Mouse (Mus musculus) gastrocnemius, adult 2 months (tissue): ENCODE measurements around the gene Fam24b. TPM values are rescaled to one million over a fixed set of nuclear protein-coding genes. Genes with fewer than 3 reads are reported as not detected.

Source experiments
- DNase-seq: peaks from one replicate; pipeline ENCODE4 v3.0.0; 2022
- H3K27ac ChIP-seq: fragments of 200-600 bp; 2 replicates; pipeline ENCODE4 v1.8.1; 2022; ENCODE audit warnings: mild to moderate bottlenecking
- H3K4me3 ChIP-seq: fragments of 200-600 bp; 2 replicates; pipeline ENCODE4 v1.8.1; 2022; ENCODE audit warnings: mild to moderate bottlenecking, moderate library complexity
- CTCF ChIP-seq: fragments of 200-600 bp; IDR thresholded peaks from 2 replicates; pipeline ENCODE4 v1.8.1; 2022; ENCODE audit warnings: antibody characterized with exemption, mild to moderate bottlenecking, moderate library complexity
- intact Hi-C: fragments of 180-260 bp; cut with DNase I; formaldehyde crosslinking; loops from one replicate; pipeline ENCODE4 v1.15.1; 2025
- long read RNA-seq, 2 experiments: library from polyadenylated mRNA; stranded (forward); transcript quantifications; one replicate each; pipeline ENCODE4 v2.0.0; 2021
- total RNA-seq, 2 experiments: library from RNA; stranded (reverse); gene quantifications; 2 replicates each; pipeline ENCODE4 v1.2.3; 2021

Gene Fam24b
- not detected for total RNA-seq
- long read RNA-seq, experiment 1: 0 reads
- long read RNA-seq, experiment 2: 0 reads

- TF ChIP-seq CTCF: no peak
- H3K4me3 ChIP-seq: no peak within 1 kb of the TSS
- intact Hi-C loops: no loop called here
- no peak within 1 kb of the TSS for H3K27ac ChIP-seq
- no peak for DNase-seq
Measured at GRCm38 (mm10) chr7:131329416-131329815, at the start of gene Fam24b. Gene Fam24b, minus strand, starts transcription at chr7:131329516.

GRCm38 (mm10) chr7:131371880-131372651, 42.8 kb upstream of the Fam24b start:
- no peak for TF ChIP-seq CTCF
- H3K27ac ChIP-seq: peak overlapping the region; percentile 97
- intact Hi-C loops: no loop called here
- DNase-seq: no peak
- H3K4me3 ChIP-seq: peak overlapping the region; percentile 88

GRCm38 (mm10) chr7:131371470-131371860, 42.1 kb upstream of the Fam24b start:
- DNase-seq: no peak
- intact Hi-C loops: no loop called here
- TF ChIP-seq CTCF: no peak
- H3K27ac ChIP-seq: peak overlapping the region; percentile 97
- H3K4me3 ChIP-seq: peak overlapping the region; percentile 88

GRCm38 (mm10) chr7:131370648-131371469, 41.5 kb upstream of the Fam24b start, which contains the start of gene Pstk:
Gene Pstk, plus strand, starts transcription at chr7:131371141.
- Histone ChIP-seq H3K27ac (peak within 1 kb of the TSS; percentile 97), H3K4me3 (peak within 1 kb of the TSS; percentile 88)
- DNase-seq: peak; percentile 93
- intact Hi-C loops: no loop called here
- TF ChIP-seq CTCF: peak; percentile 93; the same call in 1 of the 2 replicates

- DNase-seq: no peak
- intact Hi-C loops: loop anchor here (10.0 kb wide), 1 partner anchor 191 kb away; no protein-coding TSS in a partner anchor
- TF ChIP-seq CTCF: no peak
- Histone ChIP-seq H3K27ac (no peak overlapping the region), H3K4me3 (no peak overlapping the region)
Measured at GRCm38 (mm10) chr7:131364131-131364530, 34.8 kb upstream of the Fam24b start.

GRCm38 (mm10) chr7:131362615-131363300, 33.4 kb upstream of the Fam24b start, which contains the start of gene 2310057M21Rik:
Gene 2310057M21Rik, minus strand, starts transcription at chr7:131362759.
- Histone ChIP-seq H3K4me3 (peak within 1 kb of the TSS; percentile 97), H3K27ac (peak within 1 kb of the TSS; percentile 97)
- intact Hi-C loops: loop anchor here (2.0 to 10.0 kb wide), 2 partner anchors 48 to 192 kb away; partner anchors contain the start of genes Acadsb and Ikzf5
- DNase-seq: peak; percentile 97
- no peak for TF ChIP-seq CTCF

GRCm38 (mm10) chr7:131362269-131362614, 32.9 kb upstream of the Fam24b start:
- intact Hi-C loops: loop anchor here (2.0 to 10.0 kb wide), 2 partner anchors 49 to 193 kb away; partner anchors contain the start of genes Acadsb and Ikzf5
- peak; percentile 90 for DNase-seq
- Histone ChIP-seq H3K27ac (peak overlapping the region; percentile 97), H3K4me3 (peak overlapping the region; percentile 97)
- TF ChIP-seq CTCF: no peak

- Histone ChIP-seq H3K27ac (no peak overlapping the region), H3K4me3 (no peak overlapping the region)
- intact Hi-C loops: no loop called here
- no peak for TF ChIP-seq CTCF
- no peak for DNase-seq
Measured at GRCm38 (mm10) chr7:131356105-131356504, 26.8 kb upstream of the Fam24b start.

- intact Hi-C loops: no loop called here
- TF ChIP-seq CTCF: no peak
- Histone ChIP-seq H3K4me3 (no peak overlapping the region), H3K27ac (peak overlapping the region; percentile 20)
- DNase-seq: peak; percentile 33
Measured at GRCm38 (mm10) chr7:131345856-131346541, 16.7 kb upstream of the Fam24b start.

- intact Hi-C loops: no loop called here
- H3K27ac ChIP-seq: no peak overlapping the region
- no peak for TF ChIP-seq CTCF
- no peak for DNase-seq
- H3K4me3 ChIP-seq: no peak overlapping the region
Measured at GRCm38 (mm10) chr7:131337502-131338068, 8.3 kb upstream of the Fam24b start.

GRCm38 (mm10) chr7:131333564-131333963, 4.2 kb upstream of the Fam24b start, which contains the start of gene Fam24a:
Gene Fam24a, plus strand, starts transcription at chr7:131333864.
- intact Hi-C loops: no loop called here
- TF ChIP-seq CTCF: no peak
- DNase-seq: no peak
- Histone ChIP-seq H3K27ac (no peak within 1 kb of the TSS), H3K4me3 (no peak within 1 kb of the TSS)
